Mouse (Mus musculus): ENCODE measurements around the gene Bdkrb1. TPM values are rescaled to one million over a fixed set of nuclear protein-coding genes. Genes with fewer than 3 reads are reported as not detected.

Bdkrb1 gene
- polyA plus RNA-seq, 1 experiment from 2014 or later = not detected

GRCm38 (mm10) chr12:105587526-105587925 lies 15.4 kb upstream of the Bdkrb1 start:
- no peak for ATAC-seq (ENCODE audit: low FRiP score)
- no peak for DNase-seq (ENCODE audit: low spot score)
- 81% methylated on average over 8 of the region's 8 CpGs for WGBS

GRCm38 (mm10) chr12:105590786-105591185 lies 12.1 kb upstream of the Bdkrb1 start:
- no peaks in the 10 kb centered on the region for H3K9me3 ChIP-seq (ENCODE audit: control insufficient read depth, low read length)
- H3K4me2 ChIP-seq (replicated peaks; ENCODE audit: low read depth, low read length) = no peak overlapping the region
- no peak overlapping the region for H3K4me3 ChIP-seq (ENCODE audit: low read depth, low read length)
- no peaks in the 10 kb centered on the region for H3K27me3 ChIP-seq (ENCODE audit: control insufficient read depth, insufficient read depth, low read length)
- 88% methylated on average over 7 of the region's 7 CpGs for WGBS
- DNase-seq (ENCODE audit: low spot score) = no peak
- no peaks in the 10 kb centered on the region for H3K36me3 ChIP-seq (ENCODE audit: control insufficient read depth, insufficient read depth, low read length)
- no peak overlapping the region for H3K9ac ChIP-seq (ENCODE audit: low read depth, low read length)
- ATAC-seq (ENCODE audit: low FRiP score) = no peak
- no peak overlapping the region for H3K27ac ChIP-seq (ENCODE audit: low read depth, low read length)
- no peaks in the 10 kb centered on the region for H3K4me1 ChIP-seq (replicated peaks; ENCODE audit: control insufficient read depth, insufficient read depth, low read length)

More at GRCm38 (mm10) chr12:105587526-105587925, 15.4 kb upstream of the Bdkrb1 start:
- H3K4me1 ChIP-seq (replicated peaks; ENCODE audit: control insufficient read depth, insufficient read depth, low read length) = no peaks in the 10 kb centered on the region
- no peak overlapping the region for H3K4me3 ChIP-seq (ENCODE audit: low read depth, low read length)
- no peak overlapping the region for H3K4me2 ChIP-seq (replicated peaks; ENCODE audit: low read depth, low read length)
- H3K27ac ChIP-seq (ENCODE audit: low read depth, low read length) = no peak overlapping the region
- H3K9me3 ChIP-seq (ENCODE audit: control insufficient read depth, low read length) = no peaks in the 10 kb centered on the region
- no peaks in the 10 kb centered on the region for H3K27me3 ChIP-seq (ENCODE audit: control insufficient read depth, insufficient read depth, low read length)
- H3K36me3 ChIP-seq (ENCODE audit: control insufficient read depth, insufficient read depth, low read length) = no peaks in the 10 kb centered on the region
- H3K9ac ChIP-seq (ENCODE audit: low read depth, low read length) = no peak overlapping the region

- Histone ChIP-seq H3K9ac (ENCODE audit: low read depth, low read length) (no peak overlapping the region), H3K9me3 (ENCODE audit: control insufficient read depth, low read length) (no peaks in the 10 kb centered on the region), H3K36me3 (ENCODE audit: control insufficient read depth, insufficient read depth, low read length) (no peaks in the 10 kb centered on the region), H3K4me3 (ENCODE audit: low read depth, low read length) (no peak overlapping the region), H3K4me2 (replicated peaks; ENCODE audit: low read depth, low read length) (no peak overlapping the region), H3K27me3 (ENCODE audit: control insufficient read depth, insufficient read depth, low read length) (no peaks in the 10 kb centered on the region), H3K27ac (ENCODE audit: low read depth, low read length) (no peak overlapping the region), H3K4me1 (replicated peaks; ENCODE audit: control insufficient read depth, insufficient read depth, low read length) (no peaks in the 10 kb centered on the region)
- 96% methylated on average over 23 of the region's 23 CpGs for WGBS
- no peak for ATAC-seq (ENCODE audit: low FRiP score)
- no peak for DNase-seq (ENCODE audit: low spot score)
Measured at GRCm38 (mm10) chr12:105592361-105592761, 10.5 kb upstream of the Bdkrb1 start.

GRCm38 (mm10) chr12:105593471-105593870 lies 9.4 kb upstream of the Bdkrb1 start:
- no peak for ATAC-seq (ENCODE audit: low FRiP score)
- H3K4me3 ChIP-seq (ENCODE audit: low read depth, low read length) = no peak overlapping the region
- H3K27ac ChIP-seq (ENCODE audit: low read depth, low read length) = no peak overlapping the region
- H3K36me3 ChIP-seq (ENCODE audit: control insufficient read depth, insufficient read depth, low read length) = no peaks in the 10 kb centered on the region
- H3K9ac ChIP-seq (ENCODE audit: low read depth, low read length) = no peak overlapping the region
- no peaks in the 10 kb centered on the region for H3K4me1 ChIP-seq (replicated peaks; ENCODE audit: control insufficient read depth, insufficient read depth, low read length)
- H3K4me2 ChIP-seq (replicated peaks; ENCODE audit: low read depth, low read length) = no peak overlapping the region
- no peaks in the 10 kb centered on the region for H3K9me3 ChIP-seq (ENCODE audit: control insufficient read depth, low read length)
- no peaks in the 10 kb centered on the region for H3K27me3 ChIP-seq (ENCODE audit: control insufficient read depth, insufficient read depth, low read length)
- WGBS = 62% methylated on average over 4 of the region's 4 CpGs
- no peak for DNase-seq (ENCODE audit: low spot score)

GRCm38 (mm10) chr12:105597135-105597534 lies 5.8 kb upstream of the Bdkrb1 start:
- WGBS = 84% methylated on average over 8 of the region's 8 CpGs
- no peak overlapping the region for H3K4me3 ChIP-seq (ENCODE audit: low read depth, low read length)

GRCm38 (mm10) chr12:105598503-105598902 lies 4.4 kb upstream of the Bdkrb1 start:
- ATAC-seq (ENCODE audit: low FRiP score) (no peak), DNase-seq (ENCODE audit: low spot score) (no peak)
- Histone ChIP-seq H3K9ac (ENCODE audit: low read depth, low read length) (no peak overlapping the region), H3K4me3 (ENCODE audit: low read depth, low read length) (no peak overlapping the region), H3K36me3 (ENCODE audit: control insufficient read depth, insufficient read depth, low read length) (no peaks in the 10 kb centered on the region), H3K4me2 (replicated peaks; ENCODE audit: low read depth, low read length) (no peak overlapping the region), H3K4me1 (replicated peaks; ENCODE audit: control insufficient read depth, insufficient read depth, low read length) (no peaks in the 10 kb centered on the region), H3K9me3 (ENCODE audit: control insufficient read depth, low read length) (no peaks in the 10 kb centered on the region), H3K27ac (ENCODE audit: low read depth, low read length) (no peak overlapping the region), H3K27me3 (ENCODE audit: control insufficient read depth, insufficient read depth, low read length) (no peaks in the 10 kb centered on the region)
- WGBS = 80% methylated on average over 10 of the region's 10 CpGs

More at GRCm38 (mm10) chr12:105597135-105597534, 5.8 kb upstream of the Bdkrb1 start:
- H3K27me3 ChIP-seq (ENCODE audit: control insufficient read depth, insufficient read depth, low read length) = no peaks in the 10 kb centered on the region
- no peaks in the 10 kb centered on the region for H3K4me1 ChIP-seq (replicated peaks; ENCODE audit: control insufficient read depth, insufficient read depth, low read length)
- no peak overlapping the region for H3K4me2 ChIP-seq (replicated peaks; ENCODE audit: low read depth, low read length)
- H3K9me3 ChIP-seq (ENCODE audit: control insufficient read depth, low read length) = no peaks in the 10 kb centered on the region
- ATAC-seq (ENCODE audit: low FRiP score) (no peak), DNase-seq (ENCODE audit: low spot score) (no peak)
- no peak overlapping the region for H3K27ac ChIP-seq (ENCODE audit: low read depth, low read length)
- no peaks in the 10 kb centered on the region for H3K36me3 ChIP-seq (ENCODE audit: control insufficient read depth, insufficient read depth, low read length)
- H3K9ac ChIP-seq (ENCODE audit: low read depth, low read length) = no peak overlapping the region

GRCm38 (mm10) chr12:105599098-105599497 lies 3.8 kb upstream of the Bdkrb1 start:
- ATAC-seq (ENCODE audit: low FRiP score) = no peak
- no peaks in the 10 kb centered on the region for H3K9me3 ChIP-seq (ENCODE audit: control insufficient read depth, low read length)
- no peak overlapping the region for H3K9ac ChIP-seq (ENCODE audit: low read depth, low read length)
- H3K27me3 ChIP-seq (ENCODE audit: control insufficient read depth, insufficient read depth, low read length) = no peaks in the 10 kb centered on the region
- H3K4me1 ChIP-seq (replicated peaks; ENCODE audit: control insufficient read depth, insufficient read depth, low read length) = no peaks in the 10 kb centered on the region
- H3K36me3 ChIP-seq (ENCODE audit: control insufficient read depth, insufficient read depth, low read length) = no peaks in the 10 kb centered on the region
- no peak for DNase-seq (ENCODE audit: low spot score)
- H3K4me2 ChIP-seq (replicated peaks; ENCODE audit: low read depth, low read length) = no peak overlapping the region
- H3K4me3 ChIP-seq (ENCODE audit: low read depth, low read length) = no peak overlapping the region
- H3K27ac ChIP-seq (ENCODE audit: low read depth, low read length) = no peak overlapping the region
- 49% methylated on average over 5 of the region's 5 CpGs for WGBS

- ATAC-seq (ENCODE audit: low FRiP score) = no peak
- Histone ChIP-seq H3K9ac (ENCODE audit: low read depth, low read length) (no peak overlapping the region), H3K36me3 (ENCODE audit: control insufficient read depth, insufficient read depth, low read length) (no peaks in the 10 kb centered on the region), H3K9me3 (ENCODE audit: control insufficient read depth, low read length) (no peaks in the 10 kb centered on the region), H3K4me1 (replicated peaks; ENCODE audit: control insufficient read depth, insufficient read depth, low read length) (no peaks in the 10 kb centered on the region), H3K27ac (ENCODE audit: low read depth, low read length) (no peak overlapping the region), H3K4me3 (ENCODE audit: low read depth, low read length) (no peak overlapping the region), H3K4me2 (replicated peaks; ENCODE audit: low read depth, low read length) (no peak overlapping the region), H3K27me3 (ENCODE audit: control insufficient read depth, insufficient read depth, low read length) (no peaks in the 10 kb centered on the region)
- no peak for DNase-seq (ENCODE audit: low spot score)
- 62% methylated on average over 6 of the region's 6 CpGs for WGBS
Measured at GRCm38 (mm10) chr12:105601586-105601985, 1.3 kb upstream of the Bdkrb1 start.

GRCm38 (mm10) chr12:105603904-105604303 lies 1.0 kb downstream of the Bdkrb1 start:
- Histone ChIP-seq H3K4me2 (replicated peaks; ENCODE audit: low read depth, low read length) (no peak overlapping the region), H3K4me1 (replicated peaks; ENCODE audit: control insufficient read depth, insufficient read depth, low read length) (no peaks in the 10 kb centered on the region), H3K27ac (ENCODE audit: low read depth, low read length) (no peak overlapping the region), H3K9ac (ENCODE audit: low read depth, low read length) (no peak overlapping the region), H3K36me3 (ENCODE audit: control insufficient read depth, insufficient read depth, low read length) (no peaks in the 10 kb centered on the region), H3K4me3 (ENCODE audit: low read depth, low read length) (no peak overlapping the region), H3K9me3 (ENCODE audit: control insufficient read depth, low read length) (no peaks in the 10 kb centered on the region), H3K27me3 (ENCODE audit: control insufficient read depth, insufficient read depth, low read length) (no peaks in the 10 kb centered on the region)
- DNase-seq (ENCODE audit: low spot score) (no peak), ATAC-seq (ENCODE audit: low FRiP score) (no peak)
- WGBS = 94% methylated on average over 11 of the region's 11 CpGs
